Mouse (Mus musculus): ENCODE results near the gene Hist1h2bk. TPM values are rescaled to one million over a fixed set of nuclear protein-coding genes. Genes with fewer than 3 reads are reported as not detected.

Hist1h2bk gene
- total RNA-seq, 2 experiments from 2014 or later, result 67.8 to 68.6 TPM

Small RNA genes within 50 kb of the gene (microRNA-seq; reads per million reads assigned to microRNA genes)
- gene Gm26300, result not detected
- not detected for gene Gm44390
- not detected for gene Gm44486

Other genes starting within 250 kb of the Hist1h2bk start
- 1 to 10 TPM; 7.5 to 9.1 TPM for gene Hist1h2an, start 248.7 kb upstream of the Hist1h2bk start, total RNA-seq (2021)
- 10 to 100 TPM; 21.9 to 22.1 TPM for gene Hist1h2bp, start 248.4 kb upstream of the Hist1h2bk start, total RNA-seq (2021)
- 10 to 100 TPM; 74.0 to 76.3 TPM for gene Hist1h2bq, start 225.7 kb upstream of the Hist1h2bk start, total RNA-seq (2021)
- 10 to 100 TPM; 24.0 to 56.4 TPM for gene Hist1h2ao, start 225.4 kb upstream of the Hist1h2bk start, total RNA-seq (2021)
- 100 to 1,000 TPM; 215 to 270 TPM for gene Hist1h4m, start 224.1 kb upstream of the Hist1h2bk start, total RNA-seq (2021)
- 100 to 1,000 TPM in 1 of 2 experiments, 10 to 100 TPM in 1; 56.0 to 125 TPM for gene Hist1h4n, start 203.7 kb upstream of the Hist1h2bk start, total RNA-seq (2021)
- gene Hist1h2ap, start 202.4 kb upstream of the Hist1h2bk start, total RNA-seq (2021), result 10 to 100 TPM; 48.2 to 72.9 TPM
- gene Hist1h2br, start 202.1 kb upstream of the Hist1h2bk start, total RNA-seq (2021), result 10 to 100 TPM; 72.5 to 76.9 TPM
- gene Zfp184, start 90.8 kb upstream of the Hist1h2bk start, total RNA-seq (2021), result 1 to 10 TPM; 1.5 to 1.6 TPM
- gene Pom121l2, start 54.7 kb upstream of the Hist1h2bk start, total RNA-seq (2021), result not detected
- gene Prss16, start 26.1 kb upstream of the Hist1h2bk start, total RNA-seq (2021), result under 1 TPM in 1 of 2 experiments, not detected in 1; 0.53 TPM
- gene Hist1h2ah, start 302 bp upstream of the Hist1h2bk start, total RNA-seq (2021), result 10 to 100 TPM; 58.6 to 69.2 TPM
- gene Hist1h4i, start 5.5 kb downstream of the Hist1h2bk start, total RNA-seq (2021), result 10 to 100 TPM; 75.2 to 76.6 TPM
- gene Hist1h2ag, start 7.1 kb downstream of the Hist1h2bk start, total RNA-seq (2021), result 10 to 100 TPM; 41.1 to 45.0 TPM
- 10 to 100 TPM; 40.2 to 48.5 TPM for gene Hist1h2bj, start 7.3 kb downstream of the Hist1h2bk start, total RNA-seq (2021)
- gene Vmn1r188, start 48.6 kb downstream of the Hist1h2bk start, total RNA-seq (2021), result not detected
- gene Vmn1r189, start 70.0 kb downstream of the Hist1h2bk start, total RNA-seq (2021), result not detected
- not detected for gene Vmn1r191, start 148.1 kb downstream of the Hist1h2bk start, total RNA-seq (2021)
- not detected for gene Vmn1r192, start 155.3 kb downstream of the Hist1h2bk start, total RNA-seq (2021)
- not detected for gene Vmn1r193, start 187.3 kb downstream of the Hist1h2bk start, total RNA-seq (2021)
- not detected for gene Vmn1r194, start 208.3 kb downstream of the Hist1h2bk start, total RNA-seq (2021)
- not detected for gene Vmn1r195, start 234.7 kb downstream of the Hist1h2bk start, total RNA-seq (2021)